Mouse (Mus musculus): ENCODE measurements around the gene Klhl20. TPM values are rescaled to one million over a fixed set of nuclear protein-coding genes. Genes with fewer than 3 reads are reported as not detected.
A peak's percentile ranks its signal among the peaks of the same experiment; 100 is the strongest.

Klhl20 gene
- polyA plus RNA-seq, 1 experiment from 2014 or later: 10.0 TPM

DNA sequence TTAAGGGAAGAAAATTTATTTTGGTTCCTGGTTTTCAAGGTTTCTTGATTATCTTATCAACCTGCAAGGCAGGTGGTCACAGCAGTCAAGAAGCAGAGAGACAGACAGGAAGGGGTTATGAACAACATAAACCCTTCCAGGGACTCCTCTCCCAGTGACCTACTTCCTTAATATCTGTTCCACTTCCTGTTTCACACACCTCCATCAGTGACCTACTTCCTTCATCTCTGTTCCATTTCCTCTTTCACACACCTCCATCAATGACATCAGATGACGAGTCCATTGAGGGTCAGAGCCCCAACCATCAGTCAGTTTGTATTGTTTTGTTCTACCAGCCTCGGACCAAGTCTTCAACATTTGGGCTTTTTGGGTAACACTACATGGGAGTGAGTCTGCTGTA is 8.2 kb upstream of the Klhl20 start:
- ATAC-seq: no peak
- Histone ChIP-seq H3K4me2 (replicated peaks; ENCODE audit: low read depth, low read length) (no peak overlapping the region), H3K9me3 (ENCODE audit: low read length) (no peaks in the 10 kb centered on the region), H3K27me3 (replicated peaks; ENCODE audit: insufficient read depth, low read length) (no peaks in the 10 kb centered on the region), H3K36me3 (ENCODE audit: insufficient read depth, low read length) (no peaks in the 10 kb centered on the region), H3K4me3 (ENCODE audit: low read depth, low read length) (no peak overlapping the region), H3K27ac (ENCODE audit: low read length) (no peak overlapping the region), H3K4me1 (ENCODE audit: insufficient read depth, low read depth, low read length) (no peaks in the 10 kb centered on the region; the same call in 1 of the 2 replicates), H3K9ac (replicated peaks; ENCODE audit: low read depth) (no peak overlapping the region)
- no peak for TF ChIP-seq EP300 (IDR thresholded peaks at IDR 0.05)
- no peak for TF ChIP-seq CTCF (IDR thresholded peaks at IDR 0.05)
- WGBS: 64% methylated on average over 2 of the region's 2 CpGs
- DNase-seq (ENCODE audit: low spot score): no peak

DNA sequence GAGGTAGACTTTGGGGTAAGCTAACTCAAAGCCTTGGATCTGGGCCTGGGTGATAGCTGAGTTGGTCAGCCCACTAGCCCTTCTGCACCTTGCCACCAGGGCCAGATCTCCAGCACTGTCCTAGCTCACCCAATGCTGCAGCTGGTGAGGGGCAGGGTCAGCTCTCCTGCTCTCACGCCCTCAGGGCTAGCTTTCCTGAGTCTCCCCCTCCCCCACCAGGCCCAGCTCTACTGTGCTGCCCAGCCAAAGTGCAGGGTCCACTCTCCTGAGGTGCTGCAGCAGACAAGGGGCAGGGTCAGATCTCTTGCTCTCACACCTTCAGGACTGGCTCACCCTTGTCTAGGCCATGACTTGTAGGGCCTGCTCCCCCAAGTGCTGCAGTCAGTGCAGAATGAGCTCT is 4.8 kb downstream of the Klhl20 start:
- no peak for ATAC-seq
- H3K9me3 ChIP-seq (ENCODE audit: low read length): no peaks in the 10 kb centered on the region
- TF ChIP-seq EP300 (IDR thresholded peaks at IDR 0.05) (no peak), CTCF (IDR thresholded peaks at IDR 0.05) (no peak)

GRCm38 (mm10) chr1:161122661-161123418 is 8.5 kb downstream of the Klhl20 start:
- Histone ChIP-seq H3K27me3 (replicated peaks; ENCODE audit: insufficient read depth, low read length) (no peaks in the 10 kb centered on the region), H3K4me1 (ENCODE audit: insufficient read depth, low read depth, low read length) (no peaks in the 10 kb centered on the region), H3K36me3 (ENCODE audit: insufficient read depth, low read length) (no peaks in the 10 kb centered on the region), H3K9ac (replicated peaks; ENCODE audit: low read depth) (no peak overlapping the region), H3K9me3 (ENCODE audit: low read length) (no peaks in the 10 kb centered on the region), H3K4me3 (ENCODE audit: low read depth, low read length) (no peak overlapping the region), H3K4me2 (replicated peaks; ENCODE audit: low read depth, low read length) (no peak overlapping the region), H3K27ac (ENCODE audit: low read length) (no peak overlapping the region)
- no peak for TF ChIP-seq CTCF (IDR thresholded peaks at IDR 0.05)
- no peak for TF ChIP-seq EP300 (IDR thresholded peaks at IDR 0.05)
- ATAC-seq: no peak
- 87% methylated on average over 10 of the region's 10 CpGs for WGBS
- no peak for DNase-seq (ENCODE audit: low spot score)

More for the DNA sequence above, 4.8 kb downstream of the Klhl20 start:
- Histone ChIP-seq H3K4me3 (ENCODE audit: low read depth, low read length) (no peak overlapping the region), H3K27ac (ENCODE audit: low read length) (no peak overlapping the region), H3K36me3 (ENCODE audit: insufficient read depth, low read length) (no peaks in the 10 kb centered on the region), H3K27me3 (replicated peaks; ENCODE audit: insufficient read depth, low read length) (no peaks in the 10 kb centered on the region), H3K9ac (replicated peaks; ENCODE audit: low read depth) (no peak overlapping the region), H3K4me2 (replicated peaks; ENCODE audit: low read depth, low read length) (no peak overlapping the region), H3K4me1 (ENCODE audit: insufficient read depth, low read depth, low read length) (peaks cover 9% of the 10 kb centered on the region)
- 88% methylated on average over 1 of the region's 1 CpGs for WGBS
- DNase-seq (ENCODE audit: low spot score): no peak

DNA sequence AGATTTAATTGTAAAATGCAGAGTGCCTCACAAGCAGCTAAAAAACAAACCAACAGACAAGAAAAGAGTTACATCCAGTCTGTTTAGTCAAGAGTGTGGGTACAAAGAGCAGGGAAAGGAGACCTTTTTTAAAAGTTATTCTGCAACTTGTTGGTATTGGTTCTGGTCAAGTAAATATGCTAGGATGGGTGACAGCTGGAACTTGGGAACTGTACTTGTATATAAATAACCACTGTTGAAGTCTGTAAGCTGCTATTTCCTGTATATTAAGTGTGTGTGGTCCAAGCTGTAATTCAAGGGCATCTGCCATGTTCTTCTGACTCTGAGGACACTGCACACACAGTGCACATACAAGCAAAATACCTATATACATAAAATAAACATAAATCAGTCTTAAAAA is 16.7 kb downstream of the Klhl20 start:
- Histone ChIP-seq H3K9me3 (ENCODE audit: low read length) (no peaks in the 10 kb centered on the region), H3K4me3 (ENCODE audit: low read depth, low read length) (no peak overlapping the region), H3K4me1 (ENCODE audit: insufficient read depth, low read depth, low read length) (no peaks in the 10 kb centered on the region), H3K9ac (replicated peaks; ENCODE audit: low read depth) (no peak overlapping the region), H3K36me3 (ENCODE audit: insufficient read depth, low read length) (no peaks in the 10 kb centered on the region), H3K4me2 (replicated peaks; ENCODE audit: low read depth, low read length) (no peak overlapping the region), H3K27ac (ENCODE audit: low read length) (no peak overlapping the region), H3K27me3 (replicated peaks; ENCODE audit: insufficient read depth, low read length) (no peaks in the 10 kb centered on the region)
- TF ChIP-seq CTCF (IDR thresholded peaks at IDR 0.05) (no peak), EP300 (IDR thresholded peaks at IDR 0.05) (no peak)
- no peak for ATAC-seq
- peak; percentile 44 for DNase-seq (ENCODE audit: low spot score)

DNA sequence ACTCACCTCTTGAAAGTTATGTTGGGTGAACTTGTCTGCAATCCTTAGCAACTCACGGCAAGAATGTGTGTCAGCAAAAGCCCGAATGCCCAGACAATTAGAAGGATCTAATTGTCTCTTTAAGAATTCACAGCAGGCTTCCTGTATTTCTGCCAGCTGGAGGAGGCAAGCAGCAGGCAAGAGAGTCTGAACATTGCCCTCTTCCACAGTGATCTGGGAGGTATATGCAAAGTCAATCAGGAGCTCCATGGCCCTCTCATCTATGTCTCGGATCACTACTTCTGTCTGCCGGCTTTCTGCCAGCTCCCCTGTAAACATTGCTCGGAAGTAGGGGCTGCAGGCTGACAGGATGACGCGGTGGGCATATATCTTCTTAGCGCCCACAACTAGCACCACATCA is 22.1 kb downstream of the Klhl20 start:
- TF ChIP-seq CTCF (IDR thresholded peaks at IDR 0.05) (no peak), EP300 (IDR thresholded peaks at IDR 0.05) (no peak)
- DNase-seq (ENCODE audit: low spot score) (no peak), ATAC-seq (no peak)
- Histone ChIP-seq H3K9me3 (ENCODE audit: low read length) (no peaks in the 10 kb centered on the region), H3K4me1 (ENCODE audit: insufficient read depth, low read depth, low read length) (no peaks in the 10 kb centered on the region), H3K27me3 (replicated peaks; ENCODE audit: insufficient read depth, low read length) (no peaks in the 10 kb centered on the region), H3K4me3 (ENCODE audit: low read depth, low read length) (no peak overlapping the region), H3K27ac (ENCODE audit: low read length) (no peak overlapping the region), H3K9ac (replicated peaks; ENCODE audit: low read depth) (no peak overlapping the region), H3K36me3 (ENCODE audit: insufficient read depth, low read length) (peaks cover 3% of the 10 kb centered on the region; the same call in 1 of the 2 replicates), H3K4me2 (replicated peaks; ENCODE audit: low read depth, low read length) (no peak overlapping the region)
- WGBS: 77% methylated on average over 8 of the region's 8 CpGs

- ATAC-seq (no peak), DNase-seq (ENCODE audit: low spot score) (no peak)
- no peaks in the 10 kb centered on the region for H3K4me1 ChIP-seq (ENCODE audit: insufficient read depth, low read depth, low read length)
- no peak overlapping the region for H3K4me2 ChIP-seq (replicated peaks; ENCODE audit: low read depth, low read length)
- TF ChIP-seq CTCF (IDR thresholded peaks at IDR 0.05) (no peak), EP300 (IDR thresholded peaks at IDR 0.05) (no peak)
- peaks cover 3% of the 10 kb centered on the region; the same call in 1 of the 2 replicates for H3K36me3 ChIP-seq (ENCODE audit: insufficient read depth, low read length)
- no peak overlapping the region for H3K4me3 ChIP-seq (ENCODE audit: low read depth, low read length)
- WGBS: 73% methylated on average over 1 of the region's 1 CpGs
- no peak overlapping the region for H3K9ac ChIP-seq (replicated peaks; ENCODE audit: low read depth)
- no peaks in the 10 kb centered on the region for H3K27me3 ChIP-seq (replicated peaks; ENCODE audit: insufficient read depth, low read length)
- H3K27ac ChIP-seq (ENCODE audit: low read length): no peak overlapping the region
- no peaks in the 10 kb centered on the region for H3K9me3 ChIP-seq (ENCODE audit: low read length)
Measured at GRCm38 (mm10) chr1:161103842-161104241, 27.5 kb downstream of the Klhl20 start.

All from lung, postnatal 0 days (tissue).